Mouse (Mus musculus) ovary, postnatal 36 days (tissue): ENCODE data around the gene Lrpprc.

ENCODE experiments used
- DNase-seq: peaks from one replicate; pipeline ENCODE4 v3.0.0; 2022; ENCODE audit warnings: low spot score, mixed read lengths

Gene Lrpprc

DNA sequence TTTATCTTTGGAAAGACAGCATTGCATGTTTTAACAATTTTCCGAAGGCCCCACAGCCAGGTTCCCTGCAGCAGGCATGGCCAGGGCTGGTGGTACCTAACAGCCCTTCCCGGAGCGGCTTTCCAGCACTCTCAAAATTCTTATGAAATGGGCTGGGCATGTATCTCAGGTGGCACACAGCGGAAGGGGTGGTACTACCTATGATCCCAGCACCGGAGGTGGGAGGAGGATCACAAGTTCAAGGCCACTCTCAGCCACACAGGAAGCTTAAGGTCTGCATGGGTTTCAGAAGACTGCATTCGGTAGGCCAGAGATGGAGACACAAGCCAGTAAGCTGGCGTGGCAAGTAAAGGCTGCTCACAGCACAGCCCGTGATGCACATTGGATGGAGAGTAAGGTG is 31.6 kb downstream of the Lrpprc start:
- DNase-seq, result no peak

DNA sequence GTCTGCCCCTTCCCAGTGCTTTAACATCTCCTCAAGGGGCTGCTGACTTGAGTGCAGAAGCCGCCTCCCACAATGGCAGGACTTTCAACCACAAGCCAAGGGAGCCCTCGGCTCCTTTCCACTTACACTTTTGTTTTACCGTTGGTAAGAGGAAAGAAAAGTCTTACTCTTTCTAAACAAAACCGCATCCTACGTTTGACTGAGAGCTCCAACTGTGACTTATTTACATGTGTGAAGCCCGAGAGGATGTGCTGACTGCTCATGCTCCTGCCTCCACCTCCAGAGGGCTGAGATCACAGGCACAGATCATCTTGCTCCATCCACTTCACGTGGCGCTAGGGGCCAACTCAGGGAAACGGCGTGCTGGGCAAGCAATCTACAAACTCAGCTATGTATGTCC is 32.2 kb downstream of the Lrpprc start:
- DNase-seq, result no peak

DNA sequence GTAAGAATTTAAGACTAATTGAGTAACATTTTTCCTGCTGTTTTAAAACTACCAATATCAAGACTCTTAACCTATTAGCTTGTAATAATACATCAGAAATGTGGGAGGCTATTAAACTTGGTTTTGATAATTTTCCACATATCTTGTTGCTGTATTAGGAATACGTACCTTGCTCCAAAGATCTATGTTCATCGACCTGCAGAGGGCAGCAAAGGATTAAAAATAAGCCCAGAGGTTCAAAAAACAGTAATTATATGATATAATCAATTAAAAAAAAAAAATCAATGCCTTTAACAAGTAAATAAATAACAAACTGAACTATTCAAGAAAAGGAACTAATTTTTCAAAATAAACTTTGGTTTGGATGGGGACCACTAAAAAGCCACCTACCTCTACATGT is 34.5 kb downstream of the Lrpprc start:
- no peak for DNase-seq

DNA sequence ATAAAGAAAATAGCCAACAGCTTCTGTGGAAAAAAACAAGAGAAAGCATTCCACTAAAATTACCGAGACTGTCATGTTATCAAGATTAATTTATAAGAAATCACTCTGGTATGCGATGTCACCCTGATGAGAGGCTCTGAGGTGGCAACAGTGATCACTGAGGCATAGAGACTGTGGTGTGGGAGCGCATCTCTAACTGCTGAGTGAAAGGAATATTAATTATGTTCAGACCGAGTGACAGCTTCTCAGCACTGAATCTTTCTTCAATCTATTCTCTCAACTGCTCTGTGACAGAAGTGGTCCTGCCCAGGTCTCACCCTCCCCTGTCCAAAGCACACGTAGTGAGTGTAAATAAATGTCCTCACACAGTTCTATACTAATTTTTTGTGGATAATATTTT is 37.1 kb downstream of the Lrpprc start:
- no peak for DNase-seq

DNA sequence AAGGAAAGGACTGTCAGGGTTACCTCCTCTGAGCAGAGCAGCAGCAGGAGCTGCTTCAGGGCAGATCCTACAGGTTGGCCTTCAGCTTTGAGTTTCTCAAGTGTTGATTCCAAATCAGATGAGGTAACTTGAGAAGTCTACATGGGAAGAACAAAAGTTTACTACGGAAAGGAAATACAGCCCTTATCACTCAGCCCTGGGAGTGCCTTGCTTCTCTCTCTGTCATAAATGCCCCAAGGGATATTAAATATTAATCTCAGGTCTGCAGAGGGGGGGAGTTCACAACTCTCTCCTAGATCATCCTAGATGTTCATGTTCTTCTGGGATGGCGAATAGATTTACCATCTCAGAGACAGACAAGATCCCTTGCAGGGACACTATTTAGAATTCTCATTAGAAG is 38.3 kb downstream of the Lrpprc start:
- DNase-seq, result no peak

DNA sequence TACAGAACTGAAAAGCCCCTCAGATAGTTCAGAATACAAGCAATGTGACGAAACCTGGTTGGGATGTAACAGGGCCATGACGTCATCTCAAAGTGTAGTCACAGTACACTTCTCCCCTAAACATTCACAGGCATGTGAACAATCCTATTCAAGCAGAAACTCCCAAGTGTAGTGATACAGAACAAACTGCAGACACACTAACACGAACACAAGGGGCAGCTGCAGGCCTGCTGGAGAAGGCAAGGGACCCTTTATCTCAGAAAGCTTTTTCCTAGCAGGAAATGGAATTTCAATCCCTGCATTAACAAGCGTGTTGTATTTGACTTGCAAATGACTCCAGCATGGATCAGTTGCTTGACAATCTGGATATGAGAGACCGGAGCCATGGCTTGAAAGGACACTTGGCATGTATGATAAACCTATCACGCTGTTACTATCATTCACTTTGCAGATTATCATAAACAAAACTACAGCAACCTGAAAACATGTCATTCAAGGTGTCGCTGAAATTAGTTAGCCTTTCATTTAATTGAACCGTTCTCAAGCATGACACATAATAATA is 38.9 kb downstream of the Lrpprc start:
- DNase-seq, result no peak

DNA sequence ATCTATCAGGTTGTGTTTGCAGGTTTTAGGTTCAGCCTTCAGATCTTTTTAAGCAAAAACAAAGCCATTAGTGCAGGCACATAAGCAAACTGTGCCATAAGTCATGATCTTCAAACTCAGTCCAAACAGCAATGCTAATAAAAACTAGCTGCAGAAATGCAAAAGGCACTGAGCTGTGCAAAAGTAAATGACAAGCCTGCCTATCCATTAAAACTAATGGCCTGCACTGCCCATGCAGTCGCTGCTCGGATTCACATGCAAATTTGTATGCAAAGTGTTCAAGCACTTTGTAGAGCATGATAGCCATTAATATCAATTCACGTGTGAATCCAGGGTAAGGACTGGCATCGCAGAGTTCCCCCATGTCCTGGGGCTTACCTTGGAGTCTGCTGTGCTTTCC is 40.5 kb downstream of the Lrpprc start:
- no peak for DNase-seq

DNA sequence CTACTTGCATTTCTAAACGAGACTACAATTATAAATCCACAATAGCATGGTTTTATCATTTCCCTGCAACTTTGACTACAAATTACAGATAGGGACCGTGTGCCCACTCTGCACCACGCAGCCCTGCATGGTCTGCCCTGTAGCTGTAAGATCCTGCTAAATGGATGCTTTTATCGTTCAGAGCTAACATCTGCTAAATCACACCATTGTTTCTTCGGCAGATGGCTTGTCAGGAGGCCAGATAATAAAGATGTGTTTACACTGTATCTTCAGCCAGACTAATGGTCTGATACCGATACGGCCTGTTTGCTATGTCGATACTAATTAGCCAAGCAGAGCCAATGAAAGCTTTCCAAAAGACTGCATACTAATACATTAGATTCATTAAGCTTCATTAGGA is 41.3 kb downstream of the Lrpprc start:
- no peak for DNase-seq

DNA sequence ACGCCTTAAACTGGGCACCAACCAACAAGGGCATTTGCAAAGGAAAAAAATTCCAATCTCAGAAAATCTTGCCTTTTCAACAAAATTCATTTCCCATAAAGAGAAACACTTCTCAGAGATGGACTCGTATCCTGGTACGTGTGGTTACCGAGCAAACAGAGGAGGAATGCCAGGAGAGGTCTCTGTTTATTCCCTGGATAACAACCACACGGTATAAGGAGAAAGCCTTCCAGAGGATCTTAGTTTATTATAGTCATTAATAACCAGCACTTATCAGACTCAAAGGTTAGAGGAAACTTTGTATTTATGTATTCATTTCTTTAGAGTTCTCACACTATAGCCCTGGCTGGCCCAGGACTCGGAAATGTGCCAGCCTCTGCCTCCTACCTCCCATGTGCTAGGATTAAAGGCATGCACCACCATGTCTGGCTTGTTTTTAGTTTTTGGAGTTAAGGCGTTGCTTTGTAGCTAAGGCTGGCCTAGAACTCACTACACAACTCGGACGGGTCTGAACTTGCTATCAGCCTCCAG is 42.4 kb downstream of the Lrpprc start:
- no peak for DNase-seq

DNA sequence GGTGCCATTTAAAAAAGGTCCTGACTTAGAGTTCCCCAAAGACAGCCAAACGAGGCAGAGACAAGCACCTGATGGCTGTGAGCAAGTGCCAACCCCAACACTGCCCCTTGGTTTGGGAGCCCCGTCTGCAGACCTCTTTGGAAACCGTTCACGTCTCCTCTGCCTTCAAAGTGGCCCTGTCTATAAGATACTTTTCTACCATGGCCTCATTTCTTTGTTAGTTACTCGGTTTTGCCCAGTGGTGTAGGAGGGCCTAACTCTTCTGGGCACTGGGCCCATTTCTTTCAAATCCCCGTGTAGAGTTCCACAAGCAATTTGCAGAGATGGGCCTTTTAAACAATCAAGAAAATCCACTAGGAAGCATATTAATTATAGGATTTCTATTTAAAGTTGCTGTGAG is 43.4 kb downstream of the Lrpprc start:
- DNase-seq, result no peak

DNA sequence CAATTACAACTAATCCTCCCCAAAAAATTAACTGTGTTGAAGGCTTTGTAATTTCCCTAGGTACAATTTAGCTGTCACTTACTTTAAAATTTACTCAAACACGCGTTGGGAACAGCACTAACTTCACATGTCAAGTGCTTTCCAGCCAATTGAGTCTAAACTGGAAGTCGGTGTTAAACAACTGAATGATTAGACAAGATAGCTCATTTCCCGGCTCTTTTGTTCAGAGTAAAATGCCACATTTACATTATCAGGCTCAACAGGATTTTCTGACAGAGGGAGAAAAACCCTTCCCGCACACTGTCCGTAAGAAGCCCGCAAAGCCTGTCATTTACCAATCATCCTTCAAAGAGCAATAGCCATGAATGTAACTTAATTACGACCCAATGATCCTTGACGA is 45.6 kb downstream of the Lrpprc start:
- no peak for DNase-seq

DNA sequence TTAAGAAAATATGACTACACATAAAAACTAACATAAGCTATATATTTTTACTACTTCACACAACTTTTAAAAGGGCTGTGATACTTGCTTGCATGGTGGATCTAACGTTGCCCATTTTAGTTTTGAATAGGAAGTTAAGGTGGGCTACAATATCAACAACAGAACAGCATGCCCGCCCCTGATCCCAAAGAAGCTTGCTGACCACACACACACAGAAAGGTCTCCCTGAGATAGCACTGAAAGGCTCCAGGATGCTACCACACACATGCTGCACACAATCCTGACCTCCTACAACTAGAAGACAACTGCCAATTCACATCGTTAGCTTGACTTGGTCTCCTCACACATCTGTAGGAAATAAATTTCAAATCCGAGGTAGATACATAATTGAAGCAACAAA is 46.3 kb downstream of the Lrpprc start:
- DNase-seq, result no peak

DNA sequence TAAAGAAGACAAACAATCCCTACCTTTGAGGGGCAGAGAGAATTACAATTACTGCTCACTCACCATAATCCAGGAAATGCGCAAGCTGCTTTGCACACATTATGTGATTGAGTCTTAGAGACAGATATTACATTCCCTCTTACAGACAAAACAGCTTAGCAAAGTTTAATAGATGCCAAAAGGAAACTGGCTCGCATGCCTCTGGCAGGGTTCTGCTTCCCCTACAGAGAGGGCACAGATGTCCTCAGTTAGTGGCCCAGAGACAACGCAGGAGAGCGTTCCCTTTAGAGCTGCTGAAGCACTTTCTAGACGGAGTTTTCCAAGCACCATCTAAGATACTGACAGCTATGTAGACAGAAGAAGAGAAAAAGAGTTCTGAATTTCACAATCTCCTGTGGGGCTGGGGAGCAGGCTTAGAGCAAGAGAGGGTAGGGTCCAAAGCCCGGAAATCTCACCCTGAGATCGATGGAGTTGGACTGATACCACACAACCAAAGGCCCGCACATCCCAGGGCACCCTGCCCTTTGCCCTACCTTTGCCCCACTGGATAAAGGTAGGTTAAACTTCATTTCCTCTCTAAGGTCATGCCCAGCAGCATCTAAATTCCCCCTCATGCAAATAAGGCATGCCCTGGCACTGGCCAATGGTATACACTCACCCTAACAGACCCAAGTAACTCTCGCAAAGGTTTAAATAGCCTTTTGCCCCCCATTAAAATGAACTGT is 52.4 kb downstream of the Lrpprc start:
- DNase-seq, result no peak

DNA sequence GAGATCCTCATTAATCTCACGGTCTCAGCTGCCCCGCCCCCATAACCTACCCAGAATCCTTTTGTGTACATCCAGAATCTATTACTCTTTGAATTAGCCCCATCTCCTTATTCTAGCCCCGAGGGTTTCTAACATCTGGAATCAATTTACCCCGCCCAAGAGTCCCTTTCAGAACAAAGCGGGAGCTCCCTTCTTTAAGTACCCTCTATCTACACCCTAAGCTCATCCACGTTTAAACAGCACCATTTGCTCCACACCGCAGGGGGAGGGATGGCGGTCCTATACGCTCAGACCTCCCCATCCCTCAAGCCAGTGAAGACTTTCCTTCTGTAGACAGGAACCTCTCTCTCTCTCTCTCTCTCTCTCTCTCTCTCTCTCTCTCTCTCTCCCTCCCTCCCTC is 53.9 kb downstream of the Lrpprc start:
- DNase-seq, result no peak

DNA sequence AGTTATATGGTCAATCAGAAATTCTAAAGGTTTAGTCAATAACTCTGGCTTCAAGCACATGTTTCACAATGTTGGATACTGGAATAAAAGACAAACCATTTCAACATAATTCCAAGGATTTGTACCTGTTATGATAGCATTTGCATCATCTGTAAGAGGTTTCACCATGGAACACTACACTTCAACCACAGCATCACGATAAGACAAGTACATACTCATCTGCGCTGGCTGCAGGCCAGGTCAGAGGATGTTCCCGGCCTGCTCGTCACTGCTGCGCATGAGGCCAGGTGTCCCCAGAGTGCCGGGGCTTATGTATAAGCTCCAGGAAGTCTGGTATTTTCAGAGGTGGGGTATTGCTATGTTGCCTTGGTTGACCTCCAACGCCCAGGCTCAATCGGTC is 58.0 kb downstream of the Lrpprc start:
- no peak for DNase-seq

DNA sequence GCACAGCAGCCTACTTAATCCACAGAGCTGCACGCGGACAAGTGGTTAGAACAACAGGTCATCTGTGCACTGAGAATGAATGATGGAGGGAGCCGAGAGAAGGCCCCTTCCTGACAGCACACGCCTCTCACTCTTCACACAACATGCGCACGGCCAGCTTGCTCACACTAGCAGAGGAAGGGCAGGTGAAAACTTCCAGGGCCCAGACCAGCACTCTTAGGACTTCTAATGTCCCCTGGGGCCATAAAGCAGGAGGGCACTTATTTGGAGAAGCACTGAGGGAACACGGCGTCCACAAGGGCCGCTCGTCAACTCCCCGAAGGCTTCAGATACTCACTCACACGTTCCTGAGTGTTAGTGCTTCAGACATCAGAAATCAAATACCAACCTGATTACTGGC is 59.2 kb downstream of the Lrpprc start:
- no peak for DNase-seq

DNA sequence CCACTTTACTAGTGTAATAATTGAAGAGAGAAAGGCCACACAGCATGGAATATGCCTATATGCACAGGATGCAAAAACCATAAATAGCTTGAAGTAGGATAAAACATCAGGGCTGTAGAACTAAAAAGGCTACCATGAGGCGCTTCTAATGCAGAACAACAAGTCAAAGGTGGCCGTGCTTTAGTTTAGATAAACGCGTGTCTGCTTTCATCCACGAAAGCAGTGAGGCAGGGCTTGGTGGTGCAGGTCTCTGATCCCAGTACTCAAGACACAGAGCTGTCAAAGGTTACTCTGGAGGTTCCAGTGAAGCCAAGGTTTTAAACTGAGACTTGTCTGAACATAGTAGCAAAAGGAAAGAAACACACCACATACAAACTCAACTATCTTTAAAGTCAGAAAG is 61.4 kb downstream of the Lrpprc start:
- no peak for DNase-seq

DNA sequence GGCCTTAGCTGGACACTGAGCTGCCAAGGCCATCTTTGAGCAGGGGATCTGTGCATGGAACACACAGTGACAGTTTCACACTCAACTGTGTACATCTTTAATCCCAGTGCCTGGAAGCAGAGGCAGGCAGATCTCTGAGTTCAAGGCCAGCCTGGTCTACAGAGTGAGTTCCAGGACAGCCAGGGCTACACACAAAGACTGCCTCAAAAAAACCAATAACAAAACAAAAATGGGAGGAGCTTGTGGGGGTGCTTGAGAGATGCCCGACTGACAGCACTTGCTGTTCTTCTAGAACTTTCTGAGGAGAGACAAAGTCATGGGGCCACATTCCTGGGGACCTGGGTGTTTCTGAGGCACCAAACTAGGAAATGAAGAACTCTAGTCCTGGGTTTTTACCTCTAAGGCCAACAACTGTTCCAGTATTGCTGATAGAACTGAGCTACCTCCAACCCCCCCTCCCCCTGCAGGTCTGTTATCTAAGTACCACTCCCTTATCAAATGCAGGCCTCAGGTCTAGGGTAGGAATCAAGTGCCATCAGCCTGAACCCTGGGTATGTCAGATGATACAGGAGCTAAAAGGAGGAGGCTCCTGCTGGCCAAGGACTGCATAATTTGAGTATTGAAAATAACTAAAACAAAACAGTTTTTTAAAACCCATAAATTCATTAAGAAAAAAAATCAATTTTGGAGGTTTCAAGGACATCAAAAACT is 62.2 kb downstream of the Lrpprc start:
- DNase-seq, result no peak

DNA sequence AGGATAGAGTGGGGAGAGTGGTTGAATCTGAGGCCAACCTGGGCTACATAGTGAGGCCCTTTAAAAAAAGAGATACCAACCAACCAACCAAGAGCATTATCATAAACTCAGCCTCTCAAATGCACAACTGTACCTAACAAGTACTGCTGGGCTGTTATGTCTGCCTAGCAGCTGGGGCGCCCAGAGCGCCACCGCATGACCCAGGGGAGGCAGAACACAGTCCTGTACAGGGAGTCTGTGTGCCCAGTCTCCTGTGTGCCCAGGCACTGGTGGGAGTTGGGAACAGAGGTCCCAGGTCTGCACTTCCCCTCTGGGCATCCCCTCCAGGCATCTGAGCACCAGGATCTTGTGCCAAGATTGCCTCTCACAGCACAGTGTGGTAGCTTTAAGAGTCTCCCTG is 65.4 kb downstream of the Lrpprc start:
- no peak for DNase-seq

DNA sequence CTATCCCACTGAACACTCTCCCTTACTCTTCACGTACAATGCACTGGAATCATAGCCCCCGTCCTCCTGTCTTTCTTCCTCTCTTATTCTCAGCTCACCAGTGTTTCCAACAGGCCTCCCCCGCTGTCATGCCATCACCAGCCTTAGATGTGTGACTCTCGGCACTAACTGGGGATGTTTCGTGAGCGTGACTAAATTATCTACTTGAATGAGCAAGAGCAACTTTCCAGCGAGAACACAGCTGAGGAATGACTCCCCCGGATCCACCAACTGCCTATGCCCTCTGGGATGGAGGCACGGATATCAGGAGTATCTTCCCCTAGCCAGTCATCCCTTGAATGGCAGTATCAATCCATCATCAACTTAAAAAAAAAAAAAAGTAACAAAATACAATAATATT is 66.6 kb downstream of the Lrpprc start:
- DNase-seq, result no peak

DNA sequence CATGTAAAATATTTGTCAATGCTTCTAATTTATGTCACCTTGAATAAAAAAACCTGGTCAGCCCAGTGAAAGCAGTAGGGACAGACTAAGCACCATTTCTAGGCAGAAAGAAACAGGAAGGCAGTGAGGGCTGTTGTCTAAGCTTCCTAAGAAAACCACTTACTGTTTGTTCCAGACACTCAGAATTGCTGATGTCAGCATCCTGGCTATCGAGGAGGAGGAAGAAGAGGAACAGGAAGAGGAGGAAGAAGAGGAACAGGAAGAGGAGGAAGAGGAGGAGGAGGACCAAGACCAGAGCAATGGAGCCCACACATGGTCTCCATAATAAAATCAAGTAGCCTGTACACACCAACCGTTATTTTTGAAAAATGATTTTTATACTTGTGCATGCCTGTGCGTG is 71.5 kb downstream of the Lrpprc start:
- DNase-seq, result no peak

DNA sequence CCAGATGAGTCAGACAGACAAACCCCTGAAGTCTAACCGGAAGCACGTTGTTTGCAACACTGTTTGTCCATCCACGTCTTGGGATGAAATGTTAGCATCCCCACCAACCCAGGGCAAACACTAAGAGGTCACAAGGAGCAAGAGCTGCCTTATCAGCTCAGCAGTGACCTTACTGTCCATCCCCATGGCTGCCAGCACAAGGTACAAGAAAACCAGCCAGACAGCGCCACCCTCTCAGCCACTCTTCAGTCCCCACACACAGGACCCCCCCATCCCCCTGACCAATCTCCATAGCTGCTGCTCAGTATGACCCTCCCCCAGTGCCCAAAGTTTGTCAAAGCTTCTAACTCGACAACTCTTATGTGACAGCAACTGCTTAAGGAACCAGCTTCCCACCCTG is 73.2 kb downstream of the Lrpprc start:
- DNase-seq, result no peak

DNA sequence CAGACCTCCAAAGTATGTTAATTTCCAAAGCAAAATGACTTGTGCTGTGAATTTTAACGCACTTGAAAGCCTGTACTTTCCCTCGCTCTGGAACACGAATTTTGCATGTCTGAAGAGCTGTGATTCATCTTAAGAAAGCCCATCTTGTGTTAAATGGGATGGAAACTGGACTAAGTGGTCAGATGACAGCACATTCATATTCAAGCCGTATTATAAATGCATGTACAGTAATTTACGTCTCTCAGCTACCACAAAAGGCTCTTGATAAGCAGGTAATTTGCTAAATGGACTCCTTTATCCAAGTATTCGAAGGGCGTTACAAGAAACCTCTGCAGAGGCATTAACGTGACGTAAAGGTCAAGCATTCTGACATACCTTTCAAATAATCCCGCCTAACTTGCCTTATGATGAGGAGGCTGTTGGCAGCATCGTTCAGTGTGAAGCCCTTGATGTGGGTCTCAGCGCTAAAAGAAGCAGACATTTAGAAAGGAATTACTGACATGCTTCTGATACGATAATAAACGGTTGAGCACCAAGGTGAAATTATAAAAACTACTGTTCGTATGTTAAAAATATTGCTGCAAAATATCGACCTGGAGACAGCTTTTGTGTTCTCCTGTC is 74.2 kb downstream of the Lrpprc start:
- no peak for DNase-seq
